Mouse (Mus musculus) E14TG2a.4 (cell line): ENCODE measurements around the gene Phactr1.

Source experiments
- H3K27me3 ChIP-seq: 2 replicates; pipeline ENCODE4 v1.6.1; 2014; ENCODE audit warnings: low read length, control low read depth; ENCODE audit not compliant: insufficient read depth
- H3K36me3 ChIP-seq: 2 replicates; pipeline ENCODE4 v1.6.1; 2014; ENCODE audit warnings: low read length, control low read depth; ENCODE audit not compliant: insufficient read depth
- H3K4me1 ChIP-seq: replicated peaks from 2 replicates; pipeline ENCODE4 v1.6.1; 2014; ENCODE audit warnings: low read depth, low read length, control low read depth
- H3K4me3 ChIP-seq: replicated peaks from 2 replicates; pipeline ENCODE4 v1.5.1; 2014; ENCODE audit warnings: mild to moderate bottlenecking, low read length
- H3K9me3 ChIP-seq: 2 replicates; pipeline ENCODE4 v1.6.1; 2014; ENCODE audit warnings: low read length, control low read depth
- CTCF ChIP-seq: conservative IDR thresholded peaks from 2 replicates; pipeline ENCODE4 v1.5.1; 2014; ENCODE audit warnings: low read length
- NANOG ChIP-seq: IDR thresholded peaks from 2 replicates; pipeline ENCODE4 v1.6.1; 2014; ENCODE audit warnings: borderline replicate concordance, low read length, mixed read lengths
- POU5F1 ChIP-seq: IDR thresholded peaks from 2 replicates; pipeline ENCODE4 v1.6.1; 2014; ENCODE audit warnings: low read length, borderline replicate concordance

Gene Phactr1

DNA sequence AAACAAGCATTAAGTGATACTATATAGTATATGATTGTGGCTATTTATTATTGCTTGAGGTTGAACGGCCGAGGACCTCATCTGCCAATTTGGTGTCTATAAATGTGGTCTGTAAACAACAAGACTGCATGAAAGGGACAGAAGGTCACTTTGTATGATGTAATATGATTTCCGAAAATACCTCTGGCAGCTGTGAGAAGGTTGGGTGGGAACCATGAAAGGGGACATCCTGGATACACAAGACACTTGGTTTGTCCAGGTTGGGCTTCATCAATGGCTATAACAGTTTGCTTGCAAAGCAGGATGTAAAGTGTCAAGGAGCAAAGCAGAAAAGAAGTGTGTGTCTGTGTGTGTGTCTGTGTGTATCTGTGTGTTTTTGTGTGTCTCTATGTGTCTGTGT is 329.2 kb downstream of the Phactr1 start:
- Histone ChIP-seq H3K36me3 (no peaks in the 10 kb centered on the region), H3K9me3 (no peaks in the 10 kb centered on the region)

DNA sequence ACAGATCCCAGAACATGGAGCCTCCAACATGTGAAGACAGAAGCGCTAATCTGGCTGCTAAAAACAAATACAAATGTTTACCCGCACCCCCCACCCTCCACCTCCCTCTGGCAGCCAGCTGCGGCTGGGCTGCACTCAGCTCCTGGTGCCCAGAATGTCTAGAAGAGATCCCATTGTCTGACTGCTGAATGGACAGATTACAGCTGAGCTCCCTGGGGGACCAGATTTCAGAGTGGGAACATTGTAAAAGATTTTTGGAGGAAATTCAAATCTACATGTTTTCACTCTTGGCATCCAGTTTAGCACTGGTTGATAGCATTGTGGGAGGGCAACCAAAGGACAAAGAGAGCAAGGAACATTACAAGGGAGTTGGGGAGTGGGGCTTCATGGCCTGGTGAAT is 331.1 kb downstream of the Phactr1 start:
- no peaks in the 10 kb centered on the region for H3K36me3 ChIP-seq
- peaks cover 2% of the 10 kb centered on the region for H3K4me1 ChIP-seq
- TF ChIP-seq NANOG (no peak), CTCF (no peak), POU5F1 (no peak)
- no peaks in the 10 kb centered on the region for H3K27me3 ChIP-seq
- no peaks in the 10 kb centered on the region for H3K9me3 ChIP-seq
- H3K4me3 ChIP-seq = no peak overlapping the region

More for the DNA sequence above, 329.2 kb downstream of the Phactr1 start:
- no peaks in the 10 kb centered on the region for H3K27me3 ChIP-seq
- H3K4me1 ChIP-seq = no peaks in the 10 kb centered on the region
- no peak for TF ChIP-seq CTCF
- H3K4me3 ChIP-seq = no peak overlapping the region

DNA sequence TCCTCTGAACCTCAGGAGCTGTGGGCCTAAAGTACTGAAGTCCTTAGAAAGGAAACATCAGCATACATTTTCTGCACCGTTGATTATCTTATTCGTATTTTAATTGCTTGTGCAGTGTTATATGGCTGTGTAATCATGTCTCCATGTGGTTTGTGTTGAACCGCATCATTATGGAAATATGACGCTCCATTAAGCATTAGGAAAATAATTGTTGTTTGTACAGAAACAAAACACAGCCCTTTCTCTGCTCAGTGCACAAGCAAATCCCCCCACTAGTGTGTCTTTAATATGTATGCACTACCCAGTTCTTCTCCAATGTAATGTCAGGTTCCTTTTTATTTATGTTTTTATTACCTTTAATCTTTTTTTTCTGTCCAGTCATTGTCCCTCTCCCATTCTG is 333.6 kb downstream of the Phactr1 start:
- no peaks in the 10 kb centered on the region for H3K36me3 ChIP-seq
- H3K9me3 ChIP-seq = no peaks in the 10 kb centered on the region
- H3K4me1 ChIP-seq = peaks cover 10% of the 10 kb centered on the region
- H3K4me3 ChIP-seq = no peak overlapping the region
- TF ChIP-seq NANOG (no peak; the same call in 1 of the 2 replicates), POU5F1 (no peak), CTCF (no peak)
- H3K27me3 ChIP-seq = no peaks in the 10 kb centered on the region

DNA sequence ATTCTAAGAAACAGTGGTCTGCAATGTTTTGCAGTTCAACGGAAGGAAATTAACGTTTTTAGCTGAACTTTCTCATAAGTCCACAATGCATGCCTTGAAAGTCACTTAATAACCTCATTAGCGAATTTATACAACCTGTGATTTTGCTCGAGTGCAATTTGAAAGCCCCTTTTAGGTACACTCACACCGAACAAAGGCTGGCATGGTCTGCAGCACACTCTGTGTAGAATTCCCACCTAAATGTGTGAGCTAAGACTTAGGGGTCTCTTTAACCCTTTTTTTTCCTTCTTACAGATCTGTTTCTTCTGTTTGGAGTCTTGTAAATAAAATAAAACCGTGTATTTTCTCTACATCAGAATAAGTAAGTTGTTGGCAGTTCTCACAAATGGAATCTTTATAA is 335.3 kb downstream of the Phactr1 start:
- Histone ChIP-seq H3K4me3 (no peak overlapping the region), H3K4me1 (peaks cover 10% of the 10 kb centered on the region), H3K9me3 (no peaks in the 10 kb centered on the region), H3K36me3 (no peaks in the 10 kb centered on the region), H3K27me3 (no peaks in the 10 kb centered on the region)
- TF ChIP-seq CTCF (no peak), NANOG (no peak), POU5F1 (no peak)

DNA sequence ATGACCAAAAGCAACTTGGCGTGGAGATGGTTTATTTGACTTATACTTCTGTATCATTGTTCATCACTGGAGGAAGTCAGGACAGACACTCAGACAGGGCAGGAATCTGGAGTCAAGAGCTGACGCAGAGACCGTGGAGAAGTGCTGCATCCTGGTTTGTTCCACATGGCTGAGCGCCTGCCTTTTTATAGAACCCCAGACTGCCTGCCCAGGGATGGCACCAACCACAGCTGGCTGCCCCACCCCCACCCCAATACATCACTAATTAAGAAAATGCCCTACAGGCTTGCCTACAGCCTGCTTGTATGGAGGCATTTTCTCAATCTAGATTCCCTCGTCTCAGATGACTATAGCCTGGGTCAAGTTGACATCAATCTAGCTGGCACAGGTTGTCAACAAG is 338.4 kb downstream of the Phactr1 start:
- no peaks in the 10 kb centered on the region for H3K9me3 ChIP-seq
- peaks cover 11% of the 10 kb centered on the region for H3K27me3 ChIP-seq
- no peak overlapping the region for H3K4me3 ChIP-seq
- peaks cover 10% of the 10 kb centered on the region for H3K4me1 ChIP-seq
- no peak for TF ChIP-seq CTCF
- H3K36me3 ChIP-seq = no peaks in the 10 kb centered on the region

DNA sequence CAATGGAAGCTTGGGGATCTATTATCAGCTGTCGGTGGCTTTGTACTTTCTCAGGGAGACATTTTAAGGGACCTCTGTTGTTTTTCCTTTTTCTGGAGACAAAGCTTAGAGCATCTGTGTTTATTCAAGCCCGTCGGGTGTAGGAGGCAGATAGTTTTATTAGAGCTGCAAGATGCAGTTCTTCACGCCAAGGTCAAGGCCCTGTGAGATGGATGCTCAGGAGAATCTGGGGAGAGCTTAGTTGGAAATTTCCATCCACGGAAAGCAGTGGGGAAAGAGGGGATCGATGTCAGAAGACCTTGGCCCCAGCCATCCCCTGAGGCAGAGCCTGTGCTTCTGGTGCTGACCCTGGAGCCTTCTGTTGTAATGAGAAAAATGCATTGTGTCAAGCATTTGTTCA is 340.6 kb downstream of the Phactr1 start:
- Histone ChIP-seq H3K9me3 (peaks cover 5% of the 10 kb centered on the region; the same call in 1 of the 2 replicates), H3K36me3 (no peaks in the 10 kb centered on the region), H3K4me3 (no peak overlapping the region), H3K27me3 (peaks cover 27% of the 10 kb centered on the region), H3K4me1 (peaks cover 10% of the 10 kb centered on the region)
- no peak for TF ChIP-seq NANOG
- TF ChIP-seq POU5F1 = no peak

DNA sequence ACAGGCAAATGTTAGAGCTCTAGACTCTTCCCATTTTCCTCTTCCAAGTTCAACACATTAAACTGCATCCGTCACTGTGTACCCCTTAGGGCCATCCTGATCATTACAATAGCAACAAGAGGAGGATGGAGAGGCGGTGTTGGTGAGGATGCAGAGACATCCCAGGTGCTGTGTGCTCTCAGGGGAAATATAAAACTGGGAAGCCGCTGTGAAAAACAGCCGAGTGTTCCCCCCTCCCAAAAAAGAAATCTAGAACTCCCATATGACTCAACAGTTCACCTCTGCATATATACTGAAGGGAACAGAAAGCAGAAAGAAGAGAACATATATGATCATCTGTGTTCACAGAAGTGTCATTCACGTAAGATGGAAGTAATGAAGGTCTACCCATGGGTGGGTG is 342.6 kb downstream of the Phactr1 start:
- no peak for TF ChIP-seq CTCF
- no peak for TF ChIP-seq POU5F1
- no peak for TF ChIP-seq NANOG

DNA sequence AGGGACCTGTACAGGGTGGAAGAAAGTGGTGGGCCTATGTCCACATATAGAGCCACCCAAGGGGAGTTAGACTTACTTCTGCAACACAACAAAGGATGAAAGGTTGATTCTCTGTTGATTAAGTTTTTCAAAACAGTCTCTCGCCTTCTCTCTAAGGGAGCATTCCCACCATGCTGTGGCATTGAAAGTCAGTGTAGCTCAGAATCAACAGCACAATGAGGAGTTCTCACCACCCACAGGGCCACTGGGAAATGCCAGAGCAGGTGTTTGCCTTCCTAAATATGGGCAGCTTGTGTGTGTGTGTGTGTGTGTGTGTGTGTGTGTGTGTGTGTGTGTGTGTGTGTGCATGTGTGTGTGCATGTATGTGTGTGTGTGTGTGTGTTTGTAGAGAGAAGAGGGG is 347.1 kb downstream of the Phactr1 start:
- TF ChIP-seq CTCF = no peak
- peak; percentile 92; the same call in 1 of the 2 replicates for TF ChIP-seq NANOG
- no peak for TF ChIP-seq POU5F1
- Histone ChIP-seq H3K36me3 (no peaks in the 10 kb centered on the region), H3K9me3 (peaks cover 15% of the 10 kb centered on the region), H3K4me3 (no peak overlapping the region), H3K4me1 (peaks cover 5% of the 10 kb centered on the region), H3K27me3 (peaks cover 72% of the 10 kb centered on the region)

More for the DNA sequence above, 342.6 kb downstream of the Phactr1 start:
- Histone ChIP-seq H3K4me3 (no peak overlapping the region), H3K27me3 (peaks cover 30% of the 10 kb centered on the region), H3K36me3 (no peaks in the 10 kb centered on the region), H3K9me3 (peaks cover 5% of the 10 kb centered on the region; the same call in 1 of the 2 replicates), H3K4me1 (peaks cover 5% of the 10 kb centered on the region)

DNA sequence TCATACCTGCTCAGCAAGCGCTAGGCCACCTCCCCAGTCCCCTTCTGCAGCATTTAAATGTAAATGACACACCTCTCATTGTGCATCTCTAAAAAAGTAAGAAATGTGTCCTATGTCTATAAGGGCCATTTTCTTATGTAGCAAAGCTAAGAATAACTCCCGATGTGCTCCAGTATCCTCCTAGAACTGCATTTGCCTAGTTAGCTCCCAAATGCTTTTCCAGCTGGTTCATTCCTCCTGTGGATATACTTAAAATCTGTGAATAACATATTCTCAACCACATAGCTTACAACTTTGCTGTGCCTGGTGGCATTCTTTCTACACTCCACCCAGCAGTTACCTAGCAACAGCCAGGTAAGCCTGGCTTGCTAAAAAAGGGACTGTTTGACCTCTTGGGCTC is 349.8 kb downstream of the Phactr1 start:
- Histone ChIP-seq H3K27me3 (peaks cover 61% of the 10 kb centered on the region), H3K4me1 (peaks cover 5% of the 10 kb centered on the region), H3K36me3 (no peaks in the 10 kb centered on the region), H3K9me3 (peaks cover 20% of the 10 kb centered on the region), H3K4me3 (no peak overlapping the region)
- no peak for TF ChIP-seq CTCF
- no peak for TF ChIP-seq NANOG
- TF ChIP-seq POU5F1 = no peak
